Mouse (Mus musculus): ENCODE measurements around the gene Cacng5. TPM values are rescaled to one million over a fixed set of nuclear protein-coding genes. Genes with fewer than 3 reads are reported as not detected.

The Cacng5 gene
- polyA plus RNA-seq, 1 experiment = not detected

DNA sequence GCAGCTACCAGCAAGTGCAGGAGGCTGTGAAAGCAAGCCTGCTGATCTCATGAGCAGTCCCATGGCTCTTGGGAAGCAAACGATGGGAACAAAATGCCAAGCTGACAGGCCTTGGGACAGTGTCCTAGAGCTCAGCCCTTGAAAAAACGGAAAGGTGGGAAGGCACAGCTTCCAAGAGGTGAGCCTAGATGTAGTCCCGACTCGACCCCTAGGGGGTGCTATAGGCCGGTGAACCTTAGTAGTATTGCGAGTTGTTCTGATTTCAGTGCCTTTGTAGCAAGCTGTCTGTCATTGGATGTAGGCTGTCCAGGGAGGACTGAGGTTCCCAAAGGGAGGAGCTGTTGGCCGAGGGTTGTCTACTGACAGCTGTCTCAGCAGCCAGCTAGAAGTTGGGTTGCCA, 49.7 kb downstream of the Cacng5 start:
- no peak overlapping the region for H3K4me3 ChIP-seq (ENCODE audit: insufficient read depth, low read depth, low read length)
- 3% methylated on average over 7 of the region's 7 CpGs for WGBS
- peaks cover 28% of the 10 kb centered on the region for H3K4me1 ChIP-seq (ENCODE audit: control insufficient read depth, insufficient read depth, low read length)
- TF ChIP-seq CTCF (IDR thresholded peaks at IDR 0.05; ENCODE audit: insufficient read depth, low read depth, low read length) (peak; percentile 57; the same call in 1 of the 2 replicates), POLR2A (IDR thresholded peaks at IDR 0.05; ENCODE audit: insufficient read depth, low read depth, low read length) (no peak)
- H3K27ac ChIP-seq (ENCODE audit: insufficient read depth, low read depth, low read length) = no peak overlapping the region

DNA sequence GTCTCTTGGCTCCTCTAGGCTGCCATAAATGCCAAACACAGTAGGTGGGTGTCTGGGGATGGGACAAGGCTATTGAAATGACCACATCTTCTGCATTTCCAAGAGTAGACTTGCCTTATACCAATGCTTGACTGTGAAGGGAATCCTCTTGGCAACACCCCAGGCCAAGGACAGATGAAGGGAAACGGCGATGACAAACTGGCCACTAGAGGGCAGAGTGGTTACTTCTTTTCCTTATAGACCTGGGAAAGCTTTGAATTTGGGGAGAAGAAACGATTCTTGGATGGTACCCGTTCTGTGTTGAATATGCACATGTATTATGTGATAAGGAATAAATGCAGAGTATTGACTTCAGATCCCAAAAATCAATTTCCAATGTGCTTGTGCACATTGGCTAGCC, 50.8 kb downstream of the Cacng5 start:
- TF ChIP-seq POLR2A (IDR thresholded peaks at IDR 0.05; ENCODE audit: insufficient read depth, low read depth, low read length) (no peak), CTCF (IDR thresholded peaks at IDR 0.05; ENCODE audit: insufficient read depth, low read depth, low read length) (no peak)
- under 1% methylated on average over 4 of the region's 4 CpGs for WGBS
- H3K4me3 ChIP-seq (ENCODE audit: insufficient read depth, low read depth, low read length) = no peak overlapping the region
- no peak overlapping the region for H3K27ac ChIP-seq (ENCODE audit: insufficient read depth, low read depth, low read length)
- H3K4me1 ChIP-seq (ENCODE audit: control insufficient read depth, insufficient read depth, low read length) = peaks cover 28% of the 10 kb centered on the region

DNA sequence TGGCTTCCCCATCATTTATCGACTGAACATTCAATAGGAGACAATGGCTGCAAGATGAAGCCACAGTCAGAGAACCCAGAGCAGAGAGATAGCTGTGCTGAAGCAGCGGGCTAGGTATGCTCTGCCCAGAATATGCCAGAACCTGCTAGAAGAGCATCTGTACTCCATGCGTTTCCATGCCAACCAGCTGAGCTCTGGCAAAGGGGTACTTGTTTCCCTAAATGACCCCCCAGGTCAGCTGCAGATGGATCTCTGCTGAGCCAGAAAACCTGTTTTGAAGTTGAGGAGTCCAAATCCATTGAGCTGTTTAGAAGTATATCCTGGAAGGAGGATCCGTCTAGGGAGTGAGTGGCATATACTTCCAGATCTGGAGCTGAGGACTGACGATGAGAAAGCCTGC, 53.1 kb downstream of the Cacng5 start:
- Histone ChIP-seq H3K4me3 (ENCODE audit: insufficient read depth, low read depth, low read length) (no peak overlapping the region), H3K27ac (ENCODE audit: insufficient read depth, low read depth, low read length) (no peak overlapping the region), H3K4me1 (ENCODE audit: control insufficient read depth, insufficient read depth, low read length) (peaks cover 20% of the 10 kb centered on the region)
- TF ChIP-seq CTCF (IDR thresholded peaks at IDR 0.05; ENCODE audit: insufficient read depth, low read depth, low read length) = no peak
- no peak for TF ChIP-seq POLR2A (IDR thresholded peaks at IDR 0.05; ENCODE audit: insufficient read depth, low read depth, low read length)
- WGBS = 51% methylated on average over 5 of the region's 5 CpGs

DNA sequence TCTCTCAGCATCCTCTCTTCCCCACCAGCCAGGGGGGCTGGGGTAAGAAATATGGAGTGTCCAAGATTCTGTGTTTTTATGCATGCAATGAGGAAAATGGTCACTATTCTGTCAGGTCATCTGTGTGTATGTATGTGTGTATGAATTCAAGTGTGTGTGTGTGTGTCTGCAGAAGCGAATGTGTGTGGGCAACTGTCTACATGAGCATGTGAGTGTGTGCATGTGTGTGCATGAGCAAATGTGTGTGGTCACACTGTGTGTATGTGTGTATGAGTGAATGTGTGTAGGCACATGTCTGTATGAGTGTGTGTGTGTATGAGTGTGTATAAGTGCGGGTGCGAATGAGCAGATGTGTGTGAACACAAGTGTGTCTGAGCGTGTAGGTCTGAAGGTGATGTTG, 55.0 kb downstream of the Cacng5 start:
- 95% methylated on average over 4 of the region's 4 CpGs for WGBS

DNA sequence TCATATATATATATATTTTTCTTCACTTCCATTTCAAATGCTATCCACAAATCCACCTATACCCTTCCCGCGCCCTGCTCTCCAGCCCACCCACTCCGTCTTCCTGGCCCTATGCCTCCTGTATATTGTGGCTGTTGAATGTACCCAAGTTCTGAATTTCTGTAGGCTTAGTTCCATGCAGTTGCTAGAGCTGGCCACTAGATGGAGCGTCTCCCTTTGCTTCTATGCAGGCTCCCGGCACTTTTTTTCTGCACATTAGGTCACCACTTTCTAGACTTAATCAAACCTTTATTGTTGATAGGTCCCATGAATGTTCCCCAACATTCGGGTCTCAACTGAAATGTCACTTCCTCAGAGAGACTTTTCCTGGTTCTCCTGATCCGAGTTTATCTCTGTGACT, 55.6 kb downstream of the Cacng5 start:
- Histone ChIP-seq H3K4me1 (ENCODE audit: control insufficient read depth, insufficient read depth, low read length) (peaks cover 7% of the 10 kb centered on the region; the same call in 1 of the 2 replicates), H3K4me3 (ENCODE audit: insufficient read depth, low read depth, low read length) (no peak overlapping the region), H3K27ac (ENCODE audit: insufficient read depth, low read depth, low read length) (no peak overlapping the region)
- WGBS = 10% methylated on average over 7 of the region's 7 CpGs
- no peak for TF ChIP-seq POLR2A (IDR thresholded peaks at IDR 0.05; ENCODE audit: insufficient read depth, low read depth, low read length)
- TF ChIP-seq CTCF (IDR thresholded peaks at IDR 0.05; ENCODE audit: insufficient read depth, low read depth, low read length) = no peak

More for the DNA sequence above, 55.0 kb downstream of the Cacng5 start:
- H3K27ac ChIP-seq (ENCODE audit: insufficient read depth, low read depth, low read length) = no peak overlapping the region
- TF ChIP-seq POLR2A (IDR thresholded peaks at IDR 0.05; ENCODE audit: insufficient read depth, low read depth, low read length) (no peak), CTCF (IDR thresholded peaks at IDR 0.05; ENCODE audit: insufficient read depth, low read depth, low read length) (no peak)
- H3K4me1 ChIP-seq (ENCODE audit: control insufficient read depth, insufficient read depth, low read length) = peaks cover 8% of the 10 kb centered on the region
- no peak overlapping the region for H3K4me3 ChIP-seq (ENCODE audit: insufficient read depth, low read depth, low read length)

DNA sequence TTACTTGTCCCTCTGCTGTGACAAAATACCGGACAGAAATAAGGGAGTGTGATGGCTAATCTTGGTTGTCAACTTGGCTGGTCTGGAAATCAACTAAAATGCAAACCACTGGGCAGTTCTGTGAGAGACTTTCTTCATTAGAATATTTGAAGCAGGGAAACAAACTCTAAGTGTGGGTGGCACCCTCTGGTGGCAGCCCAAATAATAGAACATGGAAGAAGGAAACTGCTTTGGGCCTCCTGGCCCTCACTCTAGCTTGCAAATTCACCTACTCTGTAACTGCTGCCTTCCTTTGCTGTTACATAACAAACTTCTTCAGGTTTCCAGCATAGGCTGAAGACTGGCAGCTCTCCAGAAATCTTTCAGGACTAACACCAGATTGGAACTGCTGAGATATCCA, 61.8 kb downstream of the Cacng5 start:
- 16% methylated on average over 1 of the region's 1 CpGs for WGBS
- Histone ChIP-seq H3K27ac (ENCODE audit: insufficient read depth, low read depth, low read length) (no peak overlapping the region), H3K4me3 (ENCODE audit: insufficient read depth, low read depth, low read length) (no peak overlapping the region), H3K4me1 (ENCODE audit: control insufficient read depth, insufficient read depth, low read length) (no peaks in the 10 kb centered on the region)
- TF ChIP-seq CTCF (IDR thresholded peaks at IDR 0.05; ENCODE audit: insufficient read depth, low read depth, low read length) = no peak
- TF ChIP-seq POLR2A (IDR thresholded peaks at IDR 0.05; ENCODE audit: insufficient read depth, low read depth, low read length) = no peak

DNA sequence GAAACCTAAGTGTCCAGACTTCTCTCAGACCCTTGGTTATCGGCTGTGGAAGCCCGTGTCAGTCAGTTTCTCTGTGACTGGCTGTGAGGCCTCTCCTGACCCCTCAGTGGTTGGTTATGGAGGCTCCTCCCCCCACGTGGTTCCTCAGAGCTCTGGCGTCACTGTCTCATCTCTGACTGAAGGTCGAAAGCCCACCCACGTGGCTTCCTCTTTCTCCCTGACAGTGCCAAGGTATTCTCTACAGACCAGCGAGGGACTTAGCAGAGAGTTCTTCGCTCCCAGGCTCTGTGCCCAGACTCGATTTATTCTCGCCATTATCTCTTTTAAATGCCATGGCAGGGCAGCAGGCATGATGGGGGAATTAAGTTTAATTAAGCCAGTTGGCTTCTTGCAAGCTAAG, 65.2 kb downstream of the Cacng5 start:
- H3K4me3 ChIP-seq (ENCODE audit: insufficient read depth, low read depth, low read length) = no peak overlapping the region

DNA sequence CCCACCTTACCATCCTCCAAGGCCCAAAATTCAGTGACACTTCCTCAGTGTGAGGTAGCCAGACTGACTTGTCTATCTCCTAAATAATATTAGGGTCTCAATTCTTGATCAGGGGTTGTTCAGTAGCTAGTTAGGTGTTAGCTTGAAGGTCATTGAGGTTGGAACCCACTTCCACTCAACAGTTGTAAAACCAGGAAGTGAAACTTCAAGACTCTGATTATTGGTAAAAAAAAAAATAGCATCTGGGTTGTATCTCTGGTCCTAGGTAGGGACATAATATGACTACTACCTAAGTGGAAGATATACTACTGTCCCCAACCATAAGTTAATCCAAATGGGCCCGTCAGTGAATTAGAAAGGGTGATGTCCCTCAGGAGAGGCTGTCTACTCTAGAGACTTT, 70.7 kb downstream of the Cacng5 start:
- no peak overlapping the region for H3K27ac ChIP-seq (ENCODE audit: insufficient read depth, low read depth, low read length)
- no peak overlapping the region for H3K4me3 ChIP-seq (ENCODE audit: insufficient read depth, low read depth, low read length)
- no peak for TF ChIP-seq CTCF (IDR thresholded peaks at IDR 0.05; ENCODE audit: insufficient read depth, low read depth, low read length)
- TF ChIP-seq POLR2A (IDR thresholded peaks at IDR 0.05; ENCODE audit: insufficient read depth, low read depth, low read length) = no peak
- H3K4me1 ChIP-seq (ENCODE audit: control insufficient read depth, insufficient read depth, low read length) = no peaks in the 10 kb centered on the region
- WGBS = 94% methylated on average over 1 of the region's 1 CpGs

More for the DNA sequence above, 65.2 kb downstream of the Cacng5 start:
- TF ChIP-seq CTCF (IDR thresholded peaks at IDR 0.05; ENCODE audit: insufficient read depth, low read depth, low read length) (no peak), POLR2A (IDR thresholded peaks at IDR 0.05; ENCODE audit: insufficient read depth, low read depth, low read length) (no peak)
- WGBS = 40% methylated on average over 10 of the region's 10 CpGs
- Histone ChIP-seq H3K4me1 (ENCODE audit: control insufficient read depth, insufficient read depth, low read length) (no peaks in the 10 kb centered on the region), H3K27ac (ENCODE audit: insufficient read depth, low read depth, low read length) (no peak overlapping the region)

DNA sequence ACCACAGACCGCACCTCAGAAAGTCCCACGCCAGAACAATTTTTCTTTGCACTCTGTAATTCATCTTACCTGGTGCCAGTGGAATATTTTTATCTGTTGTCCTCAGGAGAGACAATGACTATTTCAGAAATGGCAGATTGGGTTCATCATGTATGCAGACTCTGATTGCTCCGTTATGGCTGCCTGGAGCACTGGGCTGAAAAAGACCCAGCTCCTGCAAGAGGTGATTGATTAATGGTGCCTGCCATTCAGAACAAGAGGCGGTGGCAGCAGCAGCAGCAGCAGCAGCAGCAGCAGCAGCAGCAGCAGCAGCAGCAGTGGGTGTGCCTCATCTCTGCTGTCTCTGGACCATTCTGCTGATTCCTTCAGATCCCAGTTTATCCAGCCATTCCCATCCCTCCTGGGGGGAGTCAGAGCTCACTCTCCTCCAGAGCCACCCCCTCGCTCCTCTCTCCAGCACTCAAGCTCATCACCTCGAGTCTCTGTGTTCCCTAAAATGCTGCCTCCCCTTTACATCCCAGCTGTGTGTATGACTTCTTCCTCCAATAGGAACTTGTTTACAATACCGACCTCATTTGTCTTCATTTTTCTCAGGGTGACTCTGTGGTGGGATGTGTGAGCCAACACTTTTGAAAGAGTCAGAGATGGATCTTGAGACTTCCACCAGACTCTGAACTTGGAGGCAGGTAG, 81.4 kb downstream of the Cacng5 start:
- 61% methylated on average over 7 of the region's 7 CpGs for WGBS

More for the DNA sequence above, 81.4 kb downstream of the Cacng5 start:
- H3K4me3 ChIP-seq (ENCODE audit: insufficient read depth, low read depth, low read length) = no peak overlapping the region
- H3K4me1 ChIP-seq (ENCODE audit: control insufficient read depth, insufficient read depth, low read length) = peaks cover 2% of the 10 kb centered on the region; the same call in 1 of the 2 replicates
- no peak overlapping the region for H3K27ac ChIP-seq (ENCODE audit: insufficient read depth, low read depth, low read length)
- no peak for TF ChIP-seq CTCF (IDR thresholded peaks at IDR 0.05; ENCODE audit: insufficient read depth, low read depth, low read length)
- no peak for TF ChIP-seq POLR2A (IDR thresholded peaks at IDR 0.05; ENCODE audit: insufficient read depth, low read depth, low read length)

Other genes starting within 250 kb of the Cacng5 start
- not detected in 2 replicates for gene Cacng1, start 198.5 kb downstream of the Cacng5 start, polyA plus RNA-seq (2012; ENCODE audit: insufficient read depth, insufficient read length, low replicate concordance, missing spikeins)
- not detected in 2 replicates for gene Cacng4, start 120.5 kb downstream of the Cacng5 start, polyA plus RNA-seq (2012; ENCODE audit: insufficient read depth, insufficient read length, low replicate concordance, missing spikeins)